Mouse (Mus musculus): Measurements from ENCODE around the gene Tmem208.

Tmem208 gene

DNA sequence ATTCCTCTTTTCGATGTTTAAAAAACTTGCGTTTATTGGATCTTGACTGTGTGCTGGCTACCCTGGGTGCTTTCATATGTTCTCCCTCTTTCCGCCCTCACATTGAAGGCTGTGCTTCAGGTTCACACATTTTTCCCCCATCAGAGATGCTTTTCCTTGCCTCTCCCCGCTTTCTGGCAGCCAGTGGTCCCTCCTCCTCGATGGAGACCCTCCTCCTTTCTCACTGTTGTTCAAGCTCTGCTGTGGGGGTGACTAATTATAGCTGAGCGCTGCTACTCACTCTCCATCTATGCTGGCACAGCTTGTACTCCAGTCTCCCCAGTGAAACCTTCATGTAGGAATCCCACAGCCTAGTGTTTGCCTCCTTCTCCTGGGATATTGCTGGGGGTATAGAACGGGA is 24.0 kb downstream of the Tmem208 start:
- in situ Hi-C loops (cut with MboI, MseI) = no loop called here

- in situ Hi-C loops (cut with MboI, MseI) = no loop called here
Measured at GRCm38 (mm10) chr8:105353583-105354135, 27.5 kb downstream of the Tmem208 start.

GRCm38 (mm10) chr8:105354549-105354948 is 28.4 kb downstream of the Tmem208 start:
- in situ Hi-C loops (cut with MboI, MseI) = no loop called here

DNA sequence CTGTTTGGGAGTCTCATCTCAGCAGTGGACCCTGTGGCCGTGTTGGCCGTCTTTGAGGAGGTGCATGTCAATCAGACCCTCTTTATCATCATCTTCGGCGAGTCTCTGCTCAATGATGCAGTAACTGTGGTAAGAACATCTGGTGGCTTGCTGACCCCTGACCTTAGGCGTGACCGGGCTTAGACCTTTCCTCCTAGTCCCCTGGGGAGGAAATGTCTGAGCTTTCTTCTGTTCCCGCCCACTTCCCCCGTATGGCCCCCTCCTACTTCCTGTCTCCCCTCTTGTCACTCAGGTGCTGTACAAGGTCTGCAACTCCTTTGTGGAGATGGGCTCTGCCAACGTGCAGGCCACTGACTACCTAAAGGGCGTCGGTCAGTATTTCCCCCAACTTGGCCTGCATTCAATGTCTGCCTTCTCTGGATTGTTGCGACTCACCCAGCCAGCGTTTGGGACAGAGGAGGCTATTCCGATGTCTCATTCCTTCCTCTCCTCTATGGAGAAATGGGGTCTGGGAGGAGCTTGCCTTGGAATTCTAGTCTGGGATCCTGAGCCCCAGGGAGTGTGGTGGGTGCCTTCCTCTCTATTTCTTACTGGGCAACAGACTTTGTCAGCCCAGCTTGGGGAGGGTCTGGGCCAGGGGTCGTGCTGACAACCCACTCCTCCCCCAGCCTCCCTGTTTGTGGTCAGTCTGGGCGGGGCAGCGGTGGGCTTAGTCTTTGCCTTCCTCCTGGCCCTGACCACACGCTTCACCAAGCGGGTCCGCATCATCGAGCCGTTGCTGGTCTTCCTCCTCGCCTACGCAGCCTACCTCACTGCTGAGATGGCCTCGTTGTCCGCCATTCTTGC is 29.2 kb downstream of the Tmem208 start:
- in situ Hi-C loops (cut with MboI, MseI) = no loop called here

DNA sequence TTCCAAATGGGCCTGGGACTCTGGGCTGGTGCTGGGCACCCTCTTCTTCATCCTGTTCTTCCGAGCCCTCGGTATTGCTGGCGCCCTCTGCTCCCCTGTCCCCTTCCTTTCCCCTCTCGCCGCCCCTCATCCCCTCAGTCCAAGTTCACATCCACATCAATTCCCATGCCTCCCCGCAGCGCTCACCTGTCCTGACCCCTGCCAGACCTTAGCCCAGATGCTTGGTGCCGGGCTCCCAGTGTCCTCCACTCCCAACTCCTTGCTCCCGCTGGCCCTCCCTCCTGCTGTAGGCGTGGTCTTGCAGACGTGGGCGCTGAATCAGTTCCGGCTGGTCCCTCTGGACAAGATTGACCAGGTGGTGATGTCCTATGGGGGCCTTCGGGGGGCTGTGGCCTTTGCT is 30.5 kb downstream of the Tmem208 start:
- in situ Hi-C loops (cut with MboI, MseI) = no loop called here

GRCm38 (mm10) chr8:105359208-105359607 is 33.1 kb downstream of the Tmem208 start:
- in situ Hi-C loops (cut with MboI, MseI) = no loop called here

- in situ Hi-C loops (cut with MboI, MseI) = no loop called here
Measured at GRCm38 (mm10) chr8:105359646-105360045, 33.5 kb downstream of the Tmem208 start.

GRCm38 (mm10) chr8:105361751-105362702 is 35.9 kb downstream of the Tmem208 start:
- in situ Hi-C loops (cut with MboI, MseI) = no loop called here

GRCm38 (mm10) chr8:105367107-105367506 is 41.0 kb downstream of the Tmem208 start:
- in situ Hi-C loops (cut with MboI, MseI) = no loop called here

GRCm38 (mm10) chr8:105372473-105372872 is 46.3 kb downstream of the Tmem208 start:
- in situ Hi-C loops (cut with MboI, MseI) = no loop called here

- in situ Hi-C loops (cut with MboI, MseI) = no loop called here
Measured at GRCm38 (mm10) chr8:105373032-105373431, 46.9 kb downstream of the Tmem208 start, which contains the start of gene Plekhg4. Gene Plekhg4 (plus strand): TSS chr8:105373274.

GRCm38 (mm10) chr8:105374513-105374966 is 48.4 kb downstream of the Tmem208 start:
- in situ Hi-C loops (cut with MboI, MseI) = no loop called here

- in situ Hi-C loops (cut with MboI, MseI) = loop anchor here in 1 of 2 experiments (5.0 kb wide), 1 partner anchor 74 kb away; no protein-coding TSS in a partner anchor
Measured at GRCm38 (mm10) chr8:105378673-105379072, 52.5 kb downstream of the Tmem208 start.

- in situ Hi-C loops (cut with MboI, MseI) = no loop called here
Measured at GRCm38 (mm10) chr8:105380308-105380707, 54.2 kb downstream of the Tmem208 start.

DNA sequence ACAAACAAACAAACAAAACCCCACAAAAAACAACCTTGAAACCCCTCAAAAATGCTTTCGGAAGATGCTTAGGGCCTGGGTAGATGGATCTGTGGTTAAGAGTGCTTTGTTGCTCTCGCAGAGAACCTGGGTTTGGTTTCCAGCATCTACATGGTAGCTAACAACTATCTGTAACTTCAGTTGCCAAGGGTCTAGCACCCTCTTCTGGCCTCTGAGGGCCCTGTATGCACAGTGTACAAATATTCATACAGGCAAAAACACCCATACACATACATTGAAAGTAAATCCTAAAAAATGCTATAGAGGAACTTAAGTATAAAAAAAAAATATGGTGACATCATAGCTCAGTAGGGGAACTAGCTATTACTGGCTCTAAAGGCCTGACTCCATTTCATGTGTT is 57.9 kb downstream of the Tmem208 start:
- in situ Hi-C loops (cut with MboI, MseI) = no loop called here

All from T-helper 17 cell (primary cell).